Mouse (Mus musculus) lung, embryonic 14.5 days (tissue): ENCODE results near the gene Prdx6. TPM values are rescaled to one million over a fixed set of nuclear protein-coding genes. Genes with fewer than 3 reads are reported as not detected.

Source experiments
- ATAC-seq: fragments of 200-750 bp; cut with Nextera tagmentation; 2 replicates; pipeline ENCODE4 v1.8.0; 2017; ENCODE audit warnings: mild to moderate bottlenecking, moderate TSS enrichment, moderate library complexity; ENCODE audit not compliant: insufficient read depth
- DNase-seq: peaks from one replicate; pipeline ENCODE4 v3.0.0-alpha.2; 2015
- H3K27ac ChIP-seq: fragments of 300-500 bp; sonication (generic); 2 replicates; pipeline ENCODE4 v1.5.1; 2014; ENCODE audit warnings: low read depth, mild to moderate bottlenecking, moderate library complexity
- H3K27me3 ChIP-seq: fragments of 300-500 bp; sonication (generic); 2 replicates; pipeline ENCODE4 v1.6.1; 2014; ENCODE audit warnings: low read length, control low read depth; ENCODE audit not compliant: insufficient read depth
- H3K36me3 ChIP-seq: fragments of 300-500 bp; sonication (generic); 2 replicates; pipeline ENCODE4 v1.6.1; 2014; ENCODE audit warnings: control low read depth; ENCODE audit not compliant: insufficient read depth
- H3K4me1 ChIP-seq: fragments of 300-500 bp; sonication (generic); 2 replicates; pipeline ENCODE4 v1.6.1; 2014; ENCODE audit warnings: antibody characterized with exemption, control low read depth; ENCODE audit not compliant: insufficient read depth
- H3K4me2 ChIP-seq: fragments of 300-500 bp; sonication (generic); 2 replicates; pipeline ENCODE4 v1.6.1; 2014; ENCODE audit warnings: mild to moderate bottlenecking
- H3K4me3 ChIP-seq: fragments of 300-500 bp; sonication (generic); 2 replicates; pipeline ENCODE4 v1.5.1; 2014; ENCODE audit warnings: low read depth, low read length
- H3K9ac ChIP-seq: fragments of 300-500 bp; sonication (generic); 2 replicates; pipeline ENCODE4 v1.6.1; 2014
- H3K9me3 ChIP-seq: fragments of 300-500 bp; sonication (generic); 2 replicates; pipeline ENCODE4 v1.6.1; 2016; ENCODE audit warnings: low read depth, low read length, control low read depth
- CTCF ChIP-seq: IDR thresholded peaks from 2 replicates; pipeline ENCODE4 v1.5.1; 2016; ENCODE audit warnings: antibody characterized with exemption, low read depth
- WGBS: fragments of 180-500 bp; shearing (Covaris S2); extraction: QIAGEN DNeasy Blood & Tissue Kit; methylation state at CpG from one replicate; pipeline ENCODE4 v1.1.7; 2014; 5-methylcytosine and 5-hydroxymethylcytosine counted together
- polyA plus RNA-seq: library from polyadenylated mRNA; unstranded; fragments of >200 nt; fragmentation: Nextera tagmentation; extraction: Ambion mirVana; gene quantifications from 2 replicates; pipeline ENCODE4 v1.2.1, GENCODE M21; 2014

Prdx6 gene
- polyA plus RNA-seq, 1 experiment from 2014 or later = 627 TPM

- no peak for ATAC-seq
- Histone ChIP-seq H3K36me3 (no peaks in the 10 kb centered on the region), H3K9ac (no peak overlapping the region), H3K4me2 (no peak overlapping the region), H3K9me3 (no peaks in the 10 kb centered on the region), H3K4me1 (no peaks in the 10 kb centered on the region), H3K4me3 (no peak overlapping the region), H3K27me3 (no peaks in the 10 kb centered on the region), H3K27ac (no peak overlapping the region)
- 68% methylated on average over 2 of the region's 2 CpGs for WGBS
- DNase-seq = no peak
- TF ChIP-seq CTCF = no peak
Measured at GRCm38 (mm10) chr1:161262542-161262941, 11.5 kb upstream of the Prdx6 start.

DNA sequence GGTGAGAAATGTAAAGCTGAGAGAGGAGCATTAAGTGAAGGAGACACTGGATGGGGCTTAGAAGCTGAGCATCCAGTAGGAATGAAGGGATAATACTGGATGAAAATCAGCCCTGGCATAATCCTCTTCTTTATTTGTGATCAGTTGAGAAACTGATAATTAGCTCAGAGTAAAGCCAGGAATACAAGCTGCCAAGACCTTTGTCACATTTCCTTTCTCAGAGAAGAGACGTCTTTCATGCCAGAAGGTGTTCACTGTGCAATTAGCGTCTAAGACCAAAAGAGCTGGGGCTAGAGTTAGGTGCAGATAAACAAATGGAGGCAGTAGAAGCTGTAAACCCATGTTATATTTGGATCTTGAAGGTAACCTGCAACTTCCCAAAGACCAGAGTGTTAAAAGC is 9.7 kb upstream of the Prdx6 start:
- H3K4me1 ChIP-seq = no peaks in the 10 kb centered on the region
- no peak overlapping the region for H3K27ac ChIP-seq
- H3K4me2 ChIP-seq = no peak overlapping the region
- no peaks in the 10 kb centered on the region for H3K9me3 ChIP-seq
- ATAC-seq = no peak
- no peaks in the 10 kb centered on the region for H3K36me3 ChIP-seq
- no peaks in the 10 kb centered on the region for H3K27me3 ChIP-seq
- TF ChIP-seq CTCF = no peak
- no peak for DNase-seq
- H3K9ac ChIP-seq = no peak overlapping the region
- WGBS = 68% methylated on average over 2 of the region's 2 CpGs
- no peak overlapping the region for H3K4me3 ChIP-seq

DNA sequence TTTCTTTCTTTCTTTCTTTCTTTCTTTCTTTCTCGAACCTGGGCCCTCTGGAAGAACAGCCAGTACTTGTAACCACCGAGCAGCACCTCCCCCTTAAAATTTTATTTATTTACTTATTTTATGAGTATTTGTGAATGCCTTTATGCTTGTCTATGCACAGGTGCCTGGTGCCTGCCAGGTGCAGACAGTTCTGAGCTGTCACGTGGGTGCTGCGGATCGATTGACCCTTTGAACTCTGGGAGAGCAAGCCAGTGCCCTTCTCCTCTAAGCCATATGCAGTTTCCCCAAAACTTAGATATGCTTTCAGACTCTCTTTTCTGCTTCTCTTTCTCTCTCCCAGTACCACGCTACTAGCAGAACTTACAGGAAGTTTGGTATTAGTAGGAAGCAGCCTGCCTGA is 8.1 kb upstream of the Prdx6 start:
- ATAC-seq = no peak
- Histone ChIP-seq H3K4me2 (no peak overlapping the region), H3K27ac (no peak overlapping the region), H3K36me3 (no peaks in the 10 kb centered on the region), H3K27me3 (no peaks in the 10 kb centered on the region), H3K4me3 (no peak overlapping the region), H3K4me1 (no peaks in the 10 kb centered on the region), H3K9me3 (no peaks in the 10 kb centered on the region), H3K9ac (no peak overlapping the region)
- DNase-seq = no peak
- no peak for TF ChIP-seq CTCF
- 60% methylated on average over 6 of the region's 6 CpGs for WGBS

DNA sequence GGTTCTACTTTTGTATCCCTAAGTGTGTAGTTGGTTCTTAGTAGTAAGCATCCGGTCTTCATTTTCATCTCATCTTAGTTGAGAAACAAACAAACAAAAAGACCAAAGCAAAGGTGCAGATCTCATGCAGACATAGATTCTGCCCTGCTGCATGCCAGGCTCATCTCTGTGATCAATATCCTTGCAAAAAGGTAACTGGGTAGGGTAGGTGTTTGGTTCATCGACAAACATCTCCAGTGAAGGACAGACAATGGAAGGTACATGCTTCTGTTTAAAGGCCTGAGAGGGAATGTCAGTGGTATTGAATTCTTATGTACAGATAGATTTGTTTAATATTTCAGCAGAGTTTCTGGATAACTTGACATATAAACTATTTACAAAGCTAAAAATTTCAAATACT is 7.3 kb upstream of the Prdx6 start:
- no peak for ATAC-seq
- 89% methylated on average over 2 of the region's 2 CpGs for WGBS
- no peak for TF ChIP-seq CTCF

DNA sequence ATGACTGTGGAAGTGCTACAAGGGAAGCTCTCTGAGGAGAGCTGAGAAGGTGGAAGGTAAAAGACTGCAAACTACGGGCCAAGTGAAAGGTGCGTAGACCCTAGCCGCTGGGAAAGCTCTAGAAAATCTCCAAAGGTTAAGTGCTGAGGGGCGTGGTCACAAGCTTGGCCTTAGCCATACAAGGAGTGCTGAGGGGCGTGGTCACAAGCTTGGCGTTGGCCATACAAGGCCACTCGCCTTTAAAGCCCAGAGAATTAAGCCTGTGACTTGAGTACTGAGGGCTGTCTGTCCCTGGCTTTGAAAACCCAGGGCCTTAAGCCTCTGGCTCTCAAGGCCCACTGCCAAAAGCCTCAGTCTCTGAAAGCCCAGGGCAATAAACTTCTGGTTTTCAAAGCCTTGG is 5.9 kb upstream of the Prdx6 start:
- H3K9me3 ChIP-seq = no peaks in the 10 kb centered on the region
- H3K27ac ChIP-seq = no peak overlapping the region
- H3K4me3 ChIP-seq = no peak overlapping the region
- DNase-seq (no peak), ATAC-seq (no peak)
- no peak overlapping the region for H3K9ac ChIP-seq
- H3K4me2 ChIP-seq = no peak overlapping the region
- no peaks in the 10 kb centered on the region for H3K27me3 ChIP-seq
- TF ChIP-seq CTCF = no peak
- no peaks in the 10 kb centered on the region for H3K36me3 ChIP-seq
- 69% methylated on average over 7 of the region's 7 CpGs for WGBS
- no peaks in the 10 kb centered on the region for H3K4me1 ChIP-seq

More for the DNA sequence above, 7.3 kb upstream of the Prdx6 start:
- H3K9ac ChIP-seq = no peak overlapping the region
- H3K36me3 ChIP-seq = no peaks in the 10 kb centered on the region
- no peak for DNase-seq
- no peak overlapping the region for H3K4me2 ChIP-seq
- no peak overlapping the region for H3K4me3 ChIP-seq
- H3K9me3 ChIP-seq = no peaks in the 10 kb centered on the region
- no peak overlapping the region for H3K27ac ChIP-seq
- H3K4me1 ChIP-seq = no peaks in the 10 kb centered on the region
- no peaks in the 10 kb centered on the region for H3K27me3 ChIP-seq

DNA sequence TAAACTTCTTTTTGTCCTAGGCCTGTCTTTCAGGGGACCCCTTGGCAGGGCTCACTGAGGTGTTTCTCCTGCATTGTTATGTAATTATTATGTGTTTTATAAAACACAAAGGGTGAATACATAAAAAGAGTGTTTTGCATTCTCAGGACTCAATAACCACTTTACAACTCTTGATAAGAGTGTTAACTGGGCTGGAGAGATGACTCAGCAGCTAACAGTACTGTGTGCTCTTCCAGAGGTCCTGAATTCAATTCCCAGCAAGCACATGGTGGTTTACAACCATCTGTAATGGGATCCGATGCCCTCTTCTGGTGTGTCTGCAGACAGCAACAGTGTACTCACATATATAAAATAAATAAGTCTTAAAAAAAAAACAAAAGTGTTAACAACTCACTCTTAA is 3.3 kb upstream of the Prdx6 start:
- WGBS = 73% methylated on average over 1 of the region's 1 CpGs
- H3K36me3 ChIP-seq = no peaks in the 10 kb centered on the region
- DNase-seq (no peak), ATAC-seq (no peak)
- no peaks in the 10 kb centered on the region for H3K27me3 ChIP-seq
- H3K4me2 ChIP-seq = no peak overlapping the region
- H3K4me3 ChIP-seq = no peak overlapping the region
- no peaks in the 10 kb centered on the region for H3K9me3 ChIP-seq
- TF ChIP-seq CTCF = no peak
- H3K4me1 ChIP-seq = 0 out of 2 replicates have a peak, but pooled peaks cover 4% of the 10 kb centered on the region
- no peak overlapping the region for H3K27ac ChIP-seq
- H3K9ac ChIP-seq = no peak overlapping the region

DNA sequence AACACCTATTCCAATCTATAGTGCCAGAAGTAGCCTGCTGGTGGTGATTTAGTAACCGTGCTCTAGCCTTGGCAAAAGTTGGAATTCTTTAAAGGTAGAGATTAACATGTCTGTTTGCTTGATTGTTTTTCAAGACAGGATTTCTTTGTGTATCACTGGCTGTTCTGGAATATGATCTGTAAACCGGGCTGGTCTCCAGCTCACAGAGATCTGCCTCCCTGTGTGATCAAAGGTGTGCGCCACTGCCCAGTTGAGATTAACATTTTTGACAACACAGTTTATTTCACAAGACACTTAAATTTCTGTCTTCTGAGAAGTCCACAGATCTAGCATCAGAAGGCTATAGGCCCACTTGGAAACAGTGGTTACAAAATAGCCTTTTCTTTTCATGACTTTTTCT is 1.9 kb upstream of the Prdx6 start:
- Histone ChIP-seq H3K27ac (no peak overlapping the region), H3K4me2 (no peak overlapping the region), H3K9ac (no peak overlapping the region), H3K9me3 (no peaks in the 10 kb centered on the region), H3K36me3 (no peaks in the 10 kb centered on the region; the same call in 1 of the 2 replicates), H3K4me1 (peaks cover 7% of the 10 kb centered on the region; the same call in 1 of the 2 replicates), H3K4me3 (no peak overlapping the region), H3K27me3 (no peaks in the 10 kb centered on the region)
- no peak for TF ChIP-seq CTCF
- ATAC-seq (no peak), DNase-seq (no peak)
- WGBS = 57% methylated on average over 3 of the region's 3 CpGs

DNA sequence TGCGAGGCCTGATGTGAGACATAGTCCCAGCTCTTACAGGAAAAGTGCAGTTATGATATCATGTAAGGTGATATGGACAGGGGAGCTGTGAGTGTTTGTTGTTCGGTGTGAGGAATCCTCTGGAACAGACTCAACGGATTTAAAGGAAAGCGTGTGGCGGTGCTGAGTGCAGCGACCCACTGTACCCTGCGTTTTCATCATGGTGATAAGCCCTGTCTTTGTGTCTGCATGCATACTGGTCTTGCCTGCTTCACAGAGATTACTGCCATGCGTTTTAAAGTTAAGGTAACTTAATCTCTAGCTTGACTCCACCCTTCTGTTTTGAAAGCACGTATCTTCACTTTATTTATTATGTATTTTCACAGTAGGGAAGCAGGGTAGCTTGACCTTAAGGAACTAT is 1.3 kb upstream of the Prdx6 start:
- DNase-seq (no peak), ATAC-seq (no peak)
- Histone ChIP-seq H3K36me3 (no peaks in the 10 kb centered on the region; the same call in 1 of the 2 replicates), H3K4me2 (no peak overlapping the region), H3K9me3 (no peaks in the 10 kb centered on the region), H3K27me3 (no peaks in the 10 kb centered on the region), H3K9ac (no peak overlapping the region), H3K4me1 (peaks cover 8% of the 10 kb centered on the region; the same call in 1 of the 2 replicates), H3K4me3 (no peak overlapping the region), H3K27ac (no peak overlapping the region)
- no peak for TF ChIP-seq CTCF
- 69% methylated on average over 9 of the region's 9 CpGs for WGBS
